Mouse (Mus musculus) cortical plate, adult 2 months (tissue): Measurements from ENCODE around the gene Sspo.

Source experiments
- CTCF ChIP-seq: fragments of 200-500 bp; IDR thresholded peaks from 2 replicates; pipeline ENCODE4 v1.5.1; 2011; ENCODE audit warnings: mild to moderate bottlenecking, control low read depth, low read length; ENCODE audit not compliant: insufficient read depth; ENCODE audit errors: extremely low read depth
- POLR2A ChIP-seq: fragments of 200-500 bp; IDR thresholded peaks from 2 replicates; pipeline ENCODE4 v1.6.1; 2011; ENCODE audit warnings: mild to moderate bottlenecking, low read length, control low read depth; ENCODE audit not compliant: insufficient read depth; ENCODE audit errors: extremely low read depth

DNA sequence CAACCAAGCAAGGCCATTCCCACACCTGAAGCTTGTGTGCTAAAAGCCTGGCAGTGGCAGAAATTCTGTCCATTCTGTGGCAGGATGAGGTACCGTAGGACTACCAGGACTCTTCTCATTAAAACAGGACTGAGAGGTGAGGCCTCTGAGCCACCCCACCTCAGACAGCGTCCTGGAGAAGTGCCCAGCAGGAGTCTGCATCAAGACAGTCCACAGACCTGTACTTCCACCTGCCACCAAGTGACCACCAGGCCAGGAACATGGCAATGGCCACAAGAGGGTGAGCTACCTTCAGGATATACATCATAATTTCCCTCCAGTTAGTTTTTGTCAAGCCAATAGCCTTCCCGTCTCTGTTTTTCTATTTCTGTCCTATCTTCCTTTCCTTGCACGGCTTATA is 35.9 kb upstream of the Sspo start:
- TF ChIP-seq POLR2A (no peak), CTCF (no peak)
